Mouse (Mus musculus) left cerebral cortex, adult 18-20 months (tissue): ENCODE results near the gene Ifitm3. TPM values are rescaled to one million over a fixed set of nuclear protein-coding genes. Genes with fewer than 3 reads are reported as not detected.
"Not testable (repeated sequence)": the region's sequence is repeated elsewhere in the genome, so short reads cannot be mapped to it uniquely, and the experiment has no call there.

Experiments used
- DNase-seq, 2 experiments: peaks; one replicate each; pipeline ENCODE4 v3.0.0; 2021 to 2022; ENCODE audit warnings: low spot score in 2 of 2, mixed read lengths in 1 of 2
- total RNA-seq, 2 experiments: library from RNA; stranded (reverse); gene quantifications; 2 replicates each; pipeline ENCODE4 v1.2.3; 2021

Ifitm3 gene
- total RNA-seq, 2 experiments from 2014 or later, result 12.9 to 13.6 TPM

- no peak for DNase-seq
Observed at GRCm38 (mm10) chr7:141003248-141004010, 7.1 kb downstream of the Ifitm3 start.

- no peak for DNase-seq
Observed at GRCm38 (mm10) chr7:141000881-141001708, 9.5 kb downstream of the Ifitm3 start.

- DNase-seq, result no peak
Observed at GRCm38 (mm10) chr7:140998853-140999700, 11.5 kb downstream of the Ifitm3 start.

GRCm38 (mm10) chr7:140997817-140998216, 12.8 kb downstream of the Ifitm3 start:
- DNase-seq, result no peak

- DNase-seq, result no peak
Observed at GRCm38 (mm10) chr7:140991117-140991689, 19.4 kb downstream of the Ifitm3 start.

GRCm38 (mm10) chr7:140990622-140991021, 19.9 kb downstream of the Ifitm3 start:
- no peak for DNase-seq

- DNase-seq, result no peak
Observed at GRCm38 (mm10) chr7:140990185-140990584, 20.4 kb downstream of the Ifitm3 start.

- peak in 1 of 2 experiments; percentile 9 for DNase-seq
Observed at GRCm38 (mm10) chr7:140989022-140989421, 21.5 kb downstream of the Ifitm3 start.

GRCm38 (mm10) chr7:140987182-140988138, 23.1 kb downstream of the Ifitm3 start:
- DNase-seq, result peak; percentile 28 to 47

- DNase-seq, result no peak
Observed at GRCm38 (mm10) chr7:140982971-140983370, 27.6 kb downstream of the Ifitm3 start.

- DNase-seq, result no peak
Observed at GRCm38 (mm10) chr7:140981704-140982103, 28.9 kb downstream of the Ifitm3 start.

- DNase-seq, result not testable (repeated sequence)
Observed at GRCm38 (mm10) chr7:140976720-140977119, 33.9 kb downstream of the Ifitm3 start.

- DNase-seq, result no peak
Observed at GRCm38 (mm10) chr7:140975465-140975864, 35.1 kb downstream of the Ifitm3 start.

GRCm38 (mm10) chr7:140974940-140975339, 35.6 kb downstream of the Ifitm3 start:
- no peak for DNase-seq

GRCm38 (mm10) chr7:140973396-140974165, 37.0 kb downstream of the Ifitm3 start:
- peak in 1 of 2 experiments; percentile 10 for DNase-seq

- no peak for DNase-seq
Observed at GRCm38 (mm10) chr7:140971479-140972171, 38.9 kb downstream of the Ifitm3 start.

- DNase-seq, result no peak
Observed at GRCm38 (mm10) chr7:140970931-140971330, 39.6 kb downstream of the Ifitm3 start.

GRCm38 (mm10) chr7:140968710-140969109, 41.9 kb downstream of the Ifitm3 start:
- not testable (repeated sequence) for DNase-seq
